Mouse (Mus musculus): Measurements from ENCODE around the gene Enpp5. TPM values are rescaled to one million over a fixed set of nuclear protein-coding genes. Genes with fewer than 3 reads are reported as not detected.

The Enpp5 gene
- polyA plus RNA-seq, 1 experiment: 5.4 TPM

DNA sequence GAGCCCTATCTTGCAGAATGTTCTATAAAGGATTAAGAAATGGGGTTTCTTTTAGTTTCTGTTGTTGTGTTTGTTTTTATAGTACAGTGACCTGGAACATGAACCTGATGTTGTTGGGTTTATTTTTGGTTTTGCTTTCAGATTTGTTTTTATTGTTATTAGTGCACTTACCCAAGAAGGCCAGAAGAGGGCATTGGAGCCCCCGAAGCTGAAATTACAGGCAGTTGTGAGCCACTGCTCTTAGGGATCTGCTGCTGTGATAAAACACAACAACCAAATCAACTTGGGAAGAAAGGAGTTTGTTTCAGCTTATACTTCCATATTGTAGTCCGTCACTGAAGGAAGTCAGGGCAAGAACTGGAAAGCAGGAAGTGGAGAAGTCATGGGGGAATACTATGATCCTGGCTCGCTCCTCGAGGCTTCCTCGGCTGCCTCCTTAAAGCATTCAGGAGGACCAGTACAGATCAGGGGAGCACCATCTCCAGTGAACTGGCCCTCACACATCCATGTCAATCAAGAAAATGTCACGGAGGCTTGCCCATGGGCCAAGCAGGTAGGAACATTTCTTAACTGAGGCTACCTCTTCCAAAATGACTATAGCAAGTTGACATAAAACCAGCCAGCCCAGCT is 2.4 kb upstream of the Enpp5 start:
- Histone ChIP-seq H3K27ac (ENCODE audit: control insufficient read depth, insufficient read depth, low read depth, low read length, poor library complexity) (no peak overlapping the region), H3K4me3 (replicated peaks; ENCODE audit: control insufficient read depth, low read depth, low read length) (no peak overlapping the region), H3K4me1 (ENCODE audit: control insufficient read depth, insufficient read depth, low read length) (peaks cover 2% of the 10 kb centered on the region)
- 49% methylated on average over 6 of the region's 6 CpGs for WGBS
- peak; percentile 41 for TF ChIP-seq CTCF (IDR thresholded peaks at IDR 0.05; ENCODE audit: control insufficient read depth, insufficient read depth, low read length)
- TF ChIP-seq POLR2A (IDR thresholded peaks at IDR 0.05; ENCODE audit: borderline replicate concordance, control insufficient read depth, low read depth, low read length): no peak

DNA sequence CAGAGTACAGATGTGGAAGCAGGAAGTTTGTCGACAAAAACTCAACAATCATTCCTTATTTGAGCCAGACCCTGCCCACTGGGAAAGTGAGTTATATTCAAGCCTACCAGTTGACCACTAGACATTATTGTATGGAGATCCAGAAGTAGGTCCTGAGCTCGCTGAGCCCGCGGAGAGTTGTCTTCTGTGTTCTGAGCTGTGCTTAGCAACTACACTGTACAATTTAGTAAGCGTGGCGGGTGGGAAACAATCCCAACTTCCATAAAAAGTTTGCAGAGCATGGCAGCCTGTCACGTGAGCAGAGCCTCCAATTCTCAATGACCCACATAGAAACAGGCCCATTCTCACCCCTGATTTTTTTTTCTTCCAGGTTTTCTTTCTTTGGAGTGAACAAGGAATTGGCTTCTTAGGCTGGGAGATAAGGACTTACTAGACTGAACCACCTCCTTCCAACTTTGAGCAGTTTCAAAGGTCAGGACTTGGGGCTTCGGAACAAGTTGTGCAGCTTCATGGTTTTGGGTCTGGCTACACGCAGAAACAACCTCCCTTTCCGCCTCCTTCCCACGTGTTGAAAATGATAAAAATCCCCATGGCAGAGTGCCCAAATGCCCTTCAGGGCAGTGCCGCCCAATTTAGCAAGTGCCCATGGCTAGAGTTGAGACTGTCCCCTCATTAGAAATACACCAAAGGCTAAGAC is 1.3 kb upstream of the Enpp5 start:
- Histone ChIP-seq H3K4me1 (ENCODE audit: control insufficient read depth, insufficient read depth, low read length) (peaks cover 2% of the 10 kb centered on the region), H3K4me3 (replicated peaks; ENCODE audit: control insufficient read depth, low read depth, low read length) (no peak overlapping the region), H3K27ac (ENCODE audit: control insufficient read depth, insufficient read depth, low read depth, low read length, poor library complexity) (no peak overlapping the region)
- WGBS: 72% methylated on average over 12 of the region's 12 CpGs
- no peak for TF ChIP-seq CTCF (IDR thresholded peaks at IDR 0.05; ENCODE audit: control insufficient read depth, insufficient read depth, low read length)
- no peak for TF ChIP-seq POLR2A (IDR thresholded peaks at IDR 0.05; ENCODE audit: borderline replicate concordance, control insufficient read depth, low read depth, low read length)

DNA sequence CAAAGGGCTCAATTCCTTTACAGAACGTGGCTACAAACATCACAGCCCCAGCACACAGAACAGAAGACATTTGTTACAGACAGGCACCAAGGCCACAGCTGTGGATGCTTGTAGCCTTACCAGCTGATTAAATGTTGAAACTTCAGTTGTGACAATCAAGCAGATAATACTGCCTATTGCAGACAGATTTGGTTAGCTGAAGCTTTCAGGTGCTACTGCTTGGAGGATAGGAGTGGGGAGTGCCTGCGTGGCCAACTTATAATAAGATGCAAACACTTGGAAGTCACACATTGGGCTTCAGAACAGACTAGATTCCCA is 811 bp upstream of the Enpp5 start:
- 70% methylated on average over 2 of the region's 2 CpGs for WGBS
- TF ChIP-seq CTCF (IDR thresholded peaks at IDR 0.05; ENCODE audit: control insufficient read depth, insufficient read depth, low read length): no peak
- TF ChIP-seq POLR2A (IDR thresholded peaks at IDR 0.05; ENCODE audit: borderline replicate concordance, control insufficient read depth, low read depth, low read length): no peak
- Histone ChIP-seq H3K27ac (ENCODE audit: control insufficient read depth, insufficient read depth, low read depth, low read length, poor library complexity) (no peak overlapping the region), H3K4me1 (ENCODE audit: control insufficient read depth, insufficient read depth, low read length) (peaks cover 2% of the 10 kb centered on the region), H3K4me3 (replicated peaks; ENCODE audit: control insufficient read depth, low read depth, low read length) (no peak overlapping the region)

DNA sequence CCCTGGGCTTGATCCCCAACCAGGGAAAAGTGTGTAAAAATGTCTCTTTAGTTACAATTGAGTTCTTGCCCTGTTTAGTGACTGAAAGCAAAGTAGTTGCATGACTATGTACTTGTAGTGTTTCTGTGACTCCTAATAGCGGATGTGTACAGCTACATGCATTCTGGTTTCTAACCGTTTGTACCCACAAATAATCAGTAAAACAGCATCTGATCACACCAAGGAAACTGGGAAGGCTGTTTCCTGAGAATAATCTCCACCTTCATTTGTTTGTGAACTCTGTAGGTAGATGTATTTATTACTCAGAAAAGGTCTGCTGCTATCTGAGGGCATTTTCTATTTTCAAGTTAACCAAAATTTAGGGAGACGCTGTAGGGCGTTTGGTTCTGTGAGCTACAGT is 4.5 kb downstream of the Enpp5 start:
- WGBS: 61% methylated on average over 4 of the region's 4 CpGs

DNA sequence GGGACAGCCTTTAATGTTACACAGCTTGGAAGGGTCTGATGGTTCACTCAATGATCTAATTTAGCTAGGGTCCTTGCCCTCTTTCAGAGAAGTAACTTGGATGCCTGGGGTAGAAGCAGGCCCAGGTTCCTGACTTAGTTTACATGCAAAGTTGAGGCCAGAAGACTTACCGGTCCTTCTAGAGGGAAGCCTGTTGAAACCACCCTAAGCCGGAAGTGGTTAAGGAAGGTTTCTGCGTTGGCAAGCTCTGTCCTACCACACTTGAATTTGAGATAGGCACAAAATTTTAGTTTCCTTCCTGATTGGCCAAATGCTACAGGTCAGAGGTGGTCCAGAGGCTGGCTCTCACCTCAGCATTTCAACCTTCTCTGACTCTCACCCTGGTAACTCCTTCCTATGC is 9.6 kb downstream of the Enpp5 start:
- no peak overlapping the region for H3K27ac ChIP-seq (ENCODE audit: control insufficient read depth, insufficient read depth, low read depth, low read length, poor library complexity)
- no peaks in the 10 kb centered on the region; the same call in 1 of the 2 replicates for H3K4me1 ChIP-seq (ENCODE audit: control insufficient read depth, insufficient read depth, low read length)
- H3K4me3 ChIP-seq (replicated peaks; ENCODE audit: control insufficient read depth, low read depth, low read length): no peak overlapping the region
- 18% methylated on average over 3 of the region's 3 CpGs for WGBS
- TF ChIP-seq CTCF (IDR thresholded peaks at IDR 0.05; ENCODE audit: control insufficient read depth, insufficient read depth, low read length): no peak
- no peak for TF ChIP-seq POLR2A (IDR thresholded peaks at IDR 0.05; ENCODE audit: borderline replicate concordance, control insufficient read depth, low read depth, low read length)

More for the DNA sequence above, 4.5 kb downstream of the Enpp5 start:
- TF ChIP-seq CTCF (IDR thresholded peaks at IDR 0.05; ENCODE audit: control insufficient read depth, insufficient read depth, low read length) (no peak), POLR2A (IDR thresholded peaks at IDR 0.05; ENCODE audit: borderline replicate concordance, control insufficient read depth, low read depth, low read length) (no peak)
- peaks cover 2% of the 10 kb centered on the region for H3K4me1 ChIP-seq (ENCODE audit: control insufficient read depth, insufficient read depth, low read length)
- H3K27ac ChIP-seq (ENCODE audit: control insufficient read depth, insufficient read depth, low read depth, low read length, poor library complexity): no peak overlapping the region
- no peak overlapping the region for H3K4me3 ChIP-seq (replicated peaks; ENCODE audit: control insufficient read depth, low read depth, low read length)

DNA sequence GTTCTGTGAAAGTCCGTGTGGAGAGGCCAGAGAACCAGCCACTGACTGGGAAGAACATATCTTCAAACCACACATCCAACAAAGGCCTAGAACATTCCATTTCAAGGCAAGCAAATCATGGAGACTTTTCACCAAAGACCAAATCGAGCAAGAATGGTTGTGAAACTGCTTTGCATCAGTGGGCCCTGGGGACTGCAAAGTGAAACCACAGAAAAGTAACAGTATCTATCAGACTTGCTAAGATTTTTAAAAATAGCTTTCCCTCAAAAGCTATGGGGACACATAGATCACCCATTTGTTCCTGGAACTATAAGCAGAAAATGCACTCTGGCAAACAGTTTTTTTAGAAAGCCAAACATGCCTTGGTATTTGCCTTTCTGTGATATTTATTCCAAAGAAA is 12.3 kb downstream of the Enpp5 start:
- Histone ChIP-seq H3K4me3 (replicated peaks; ENCODE audit: control insufficient read depth, low read depth, low read length) (no peak overlapping the region), H3K27ac (ENCODE audit: control insufficient read depth, insufficient read depth, low read depth, low read length, poor library complexity) (no peak overlapping the region), H3K4me1 (ENCODE audit: control insufficient read depth, insufficient read depth, low read length) (no peaks in the 10 kb centered on the region; the same call in 1 of the 2 replicates)
- 43% methylated on average over 2 of the region's 2 CpGs for WGBS
- TF ChIP-seq CTCF (IDR thresholded peaks at IDR 0.05; ENCODE audit: control insufficient read depth, insufficient read depth, low read length) (no peak), POLR2A (IDR thresholded peaks at IDR 0.05; ENCODE audit: borderline replicate concordance, control insufficient read depth, low read depth, low read length) (no peak)

DNA sequence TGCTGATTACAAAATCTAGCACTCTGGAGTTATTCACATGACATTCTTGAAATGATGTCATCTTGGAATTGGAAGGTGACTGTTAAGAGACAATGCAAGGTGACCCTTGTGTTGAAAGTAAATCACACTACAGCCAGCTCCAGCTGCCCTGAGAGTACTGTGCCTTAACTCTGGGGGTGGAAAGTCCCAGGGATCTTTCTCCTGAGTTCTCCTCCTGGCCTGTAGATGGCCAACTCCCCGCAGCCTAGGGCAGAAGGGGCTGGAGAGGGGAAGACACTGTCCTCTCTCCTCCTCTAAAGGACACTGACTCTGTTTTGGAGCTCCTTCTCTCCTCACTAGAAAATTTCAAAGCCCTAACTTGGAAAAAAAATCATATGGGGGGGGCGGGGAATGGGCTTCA is 12.9 kb downstream of the Enpp5 start:
- Histone ChIP-seq H3K4me1 (ENCODE audit: control insufficient read depth, insufficient read depth, low read length) (no peaks in the 10 kb centered on the region; the same call in 1 of the 2 replicates), H3K4me3 (replicated peaks; ENCODE audit: control insufficient read depth, low read depth, low read length) (no peak overlapping the region), H3K27ac (ENCODE audit: control insufficient read depth, insufficient read depth, low read depth, low read length, poor library complexity) (no peak overlapping the region)
- TF ChIP-seq CTCF (IDR thresholded peaks at IDR 0.05; ENCODE audit: control insufficient read depth, insufficient read depth, low read length): no peak
- TF ChIP-seq POLR2A (IDR thresholded peaks at IDR 0.05; ENCODE audit: borderline replicate concordance, control insufficient read depth, low read depth, low read length): no peak
- 64% methylated on average over 2 of the region's 2 CpGs for WGBS

DNA sequence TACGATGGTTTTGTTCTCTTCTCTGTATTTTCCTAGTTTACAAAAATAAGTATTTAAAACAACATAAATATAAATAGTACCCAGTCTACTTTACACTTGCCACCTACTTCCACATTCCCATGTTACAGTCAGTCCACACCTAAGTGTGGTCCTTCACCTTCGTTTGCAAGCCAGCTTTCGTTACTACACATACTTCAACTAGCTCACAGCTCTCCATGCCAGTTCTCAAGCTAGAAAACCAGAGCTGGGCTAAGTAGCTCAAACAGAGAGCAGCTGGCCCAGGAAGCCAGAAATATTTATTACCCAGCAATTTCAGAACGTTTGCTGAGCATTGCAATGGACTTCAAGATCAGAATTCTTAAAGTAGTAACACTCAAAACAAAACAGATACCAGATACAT is 21.9 kb downstream of the Enpp5 start:
- Histone ChIP-seq H3K4me1 (ENCODE audit: control insufficient read depth, insufficient read depth, low read length) (no peaks in the 10 kb centered on the region; the same call in 1 of the 2 replicates), H3K4me3 (replicated peaks; ENCODE audit: control insufficient read depth, low read depth, low read length) (no peak overlapping the region), H3K27ac (ENCODE audit: control insufficient read depth, insufficient read depth, low read depth, low read length, poor library complexity) (no peak overlapping the region)
- WGBS: 61% methylated on average over 4 of the region's 4 CpGs
- no peak for TF ChIP-seq POLR2A (IDR thresholded peaks at IDR 0.05; ENCODE audit: borderline replicate concordance, control insufficient read depth, low read depth, low read length)
- TF ChIP-seq CTCF (IDR thresholded peaks at IDR 0.05; ENCODE audit: control insufficient read depth, insufficient read depth, low read length): no peak

All from bone marrow, adult 2 months (tissue).